Mouse (Mus musculus): ENCODE data around the gene Elavl1.

DNA sequence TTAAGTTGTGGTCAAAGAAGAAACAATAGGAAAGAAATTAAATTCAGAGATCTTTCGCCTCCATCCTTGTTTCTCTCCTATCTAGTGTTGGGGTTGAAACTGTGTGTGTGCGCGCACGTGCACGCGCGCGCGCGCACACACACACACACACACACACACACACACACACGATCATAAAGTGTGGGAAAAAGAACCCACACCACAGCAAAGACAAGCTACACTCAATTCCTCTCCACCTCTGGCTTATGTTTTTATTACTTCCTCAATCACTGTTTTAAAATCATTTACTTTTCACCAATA lies 5.7 kb downstream of the Elavl1 start:
- TF ChIP-seq CTCF (IDR thresholded peaks at IDR 0.05) (no peak), EP300 (IDR thresholded peaks at IDR 0.05) (no peak)

Data from lung, postnatal 0 days (tissue).